Comparison of ENCODE assay signal across 9 mouse cellular contexts in the genomic region with DNA sequence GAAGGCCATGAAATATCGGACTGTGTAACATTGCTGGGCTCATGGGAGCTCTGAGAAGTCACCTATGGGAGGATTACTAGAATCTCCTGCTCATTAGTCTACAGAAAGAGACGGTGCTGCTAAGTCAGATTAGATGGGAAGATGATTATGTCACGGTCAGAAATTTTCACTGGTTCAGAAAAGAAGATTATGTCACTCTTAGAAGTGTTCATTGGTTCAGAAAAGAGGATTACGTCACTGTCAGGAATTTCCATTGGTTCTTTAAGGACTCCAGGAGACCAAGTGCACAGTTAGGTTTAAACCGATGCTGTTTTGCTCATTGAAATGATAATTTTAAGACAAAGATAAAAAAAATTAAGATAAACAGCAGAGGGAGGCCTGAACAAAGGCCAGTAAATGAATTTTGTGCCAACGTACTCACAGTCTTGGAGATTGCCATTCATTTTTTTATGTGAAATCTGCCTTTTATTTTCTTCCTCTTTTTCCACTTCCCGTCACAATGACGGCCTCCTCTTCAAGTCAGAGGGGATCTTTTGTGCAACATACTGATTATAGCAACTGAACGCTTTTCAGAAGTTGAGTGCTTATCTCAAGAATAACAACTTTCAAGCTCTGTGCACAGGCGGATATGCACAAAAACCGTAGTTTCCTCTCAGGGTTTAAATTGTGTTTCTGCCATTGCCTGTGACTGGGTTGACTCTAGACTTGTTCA.
A peak's percentile ranks its signal among the peaks of the same experiment; 100 is the strongest.
DNase-seq lines count a peak whose midpoint lies in the region; ATAC-seq lines count a peak whose summit lies in the region.
"Had no signal": no experiment of that assay in that cellular context is flagged by ENCODE, and none has a peak within 500 bp of the region (broad histone marks: within the 10 kb centered on the region; RNA-seq: fewer than 3 reads in every experiment).

No protein-coding gene starts in this region.

- no peak overlapping the region for H3K4me3 ChIP-seq in hindbrain, embryonic 16.5 days (ENCODE audit: low read length)
- no peak overlapping the region for H3K4me3 ChIP-seq in hindbrain, embryonic 12.5 days
- no peak overlapping the region for H3K4me3 ChIP-seq in embryonic facial prominence, embryonic 10.5 days

- H3K4me2 ChIP-seq in hindbrain, embryonic 16.5 days (ENCODE audit: low read length) = no peak overlapping the region
- H3K4me2 ChIP-seq in hindbrain, embryonic 12.5 days (replicated peaks) = no peak overlapping the region

- H3K9me3 ChIP-seq in hindbrain, embryonic 16.5 days (ENCODE audit: control insufficient read depth, low read length) = no peaks in the 10 kb centered on the region
- no peaks in the 10 kb centered on the region for H3K9me3 ChIP-seq in hindbrain, embryonic 12.5 days (replicated peaks)
- no peaks in the 10 kb centered on the region for H3K9me3 ChIP-seq in embryonic facial prominence, embryonic 10.5 days

- H3K4me1 ChIP-seq in hindbrain, embryonic 16.5 days (ENCODE audit: control insufficient read depth, insufficient read depth, low read depth, low read length) = no peaks in the 10 kb centered on the region; the same call in 1 of the 2 replicates
- no peaks in the 10 kb centered on the region for H3K4me1 ChIP-seq in hindbrain, embryonic 12.5 days
- peaks cover 12% of the 10 kb centered on the region for H3K4me1 ChIP-seq in embryonic facial prominence, embryonic 10.5 days

- 67% methylated on average over 11 of the region's 11 CpGs for WGBS in hindbrain, embryonic 16.5 days
- 79% methylated on average over 11 of the region's 11 CpGs for WGBS in hindbrain, embryonic 12.5 days
- 83% methylated on average over 11 of the region's 11 CpGs for WGBS in embryonic facial prominence, embryonic 10.5 days

- peak; percentile 55 for DNase-seq in induced T-regulatory cell, adult 2 months (ENCODE audit: low read depth)
- no peak for DNase-seq in embryonic facial prominence, embryonic 10.5 days (ENCODE audit: low spot score)
- no peak for DNase-seq in adrenal gland, adult (ENCODE audit: inconsistent age in 2 of 2, low spot score in 1 of 2)
- no peak for DNase-seq in right cerebral cortex, adult 18-20 months
- DNase-seq: cerebellum, adult 18-20 months had no signal

- H3K27me3 ChIP-seq in hindbrain, embryonic 16.5 days (replicated peaks; ENCODE audit: control insufficient read depth, insufficient read depth, low read length) = no peaks in the 10 kb centered on the region
- H3K27me3 ChIP-seq in hindbrain, embryonic 12.5 days = no peaks in the 10 kb centered on the region
- H3K27me3 ChIP-seq in embryonic facial prominence, embryonic 10.5 days (replicated peaks; ENCODE audit: low read depth, poor library complexity, severe bottlenecking) = no peaks in the 10 kb centered on the region

- H3K27ac ChIP-seq in hindbrain, embryonic 16.5 days (ENCODE audit: low read depth, low read length) = no peak overlapping the region
- H3K27ac ChIP-seq in hindbrain, embryonic 12.5 days = no peak overlapping the region
- H3K27ac ChIP-seq in embryonic facial prominence, embryonic 10.5 days (replicated peaks) = no peak overlapping the region

- H3K9ac ChIP-seq in hindbrain, embryonic 16.5 days (ENCODE audit: low read depth, low read length) = no peak overlapping the region
- no peak overlapping the region for H3K9ac ChIP-seq in hindbrain, embryonic 12.5 days

- peak; percentile 64; the same call in 1 of the 2 replicates for ATAC-seq in hindbrain, embryonic 16.5 days
- no peak for ATAC-seq in hindbrain, embryonic 12.5 days (ENCODE audit: low FRiP score)
- ATAC-seq in activated CD4-positive, CD25-positive, alpha-beta regulatory T cell, adult 4 months = peak; percentile 67
- ATAC-seq in monocyte, adult 5-6 weeks (replicated peaks; ENCODE audit: insufficient number of reproducible peaks, low FRiP score, low TSS enrichment, poor library complexity, severe bottlenecking) = peak; percentile 61

- no peaks in the 10 kb centered on the region for H3K36me3 ChIP-seq in hindbrain, embryonic 16.5 days (ENCODE audit: control insufficient read depth, insufficient read depth, low read length)
- no peaks in the 10 kb centered on the region for H3K36me3 ChIP-seq in hindbrain, embryonic 12.5 days
- no peaks in the 10 kb centered on the region for H3K36me3 ChIP-seq in embryonic facial prominence, embryonic 10.5 days (replicated peaks)
